Mouse (Mus musculus): ENCODE data around the gene Gm8882. TPM values are rescaled to one million over a fixed set of nuclear protein-coding genes. Genes with fewer than 3 reads are reported as not detected.

Gm8882 gene
- polyA plus RNA-seq (2012; rRNA removed) = not detected in 2 replicates

GRCm38 (mm10) chr6:132364034-132364433, at the start of gene Gm8882:
TSS of gene Gm8882 (minus strand) at chr6:132364134.

GRCm38 (mm10) chr6:132314657-132315056, 49.3 kb downstream of the Gm8882 start, which contains the start of gene Prpmp5:
TSS of gene Prpmp5 (minus strand) at chr6:132314757.

Other genes starting within 250 kb of the Gm8882 start
- not detected in 2 replicates for gene Prb1, start 153.6 kb downstream of the Gm8882 start, polyA plus RNA-seq (2012; rRNA removed)
- not detected in 2 replicates for gene Prpmp5, start 49.4 kb downstream of the Gm8882 start, polyA plus RNA-seq (2012; rRNA removed)
- not detected in 2 replicates for gene Prh1, start 205.7 kb upstream of the Gm8882 start, polyA plus RNA-seq (2012; rRNA removed)
- gene Prp2, start 231.8 kb upstream of the Gm8882 start, polyA plus RNA-seq (2012; rRNA removed) = not detected in 2 replicates

Data from liver, embryonic 14 days (tissue).